Mouse (Mus musculus) midbrain, postnatal 0 days (tissue): ENCODE results near the gene Tnks2. TPM values are rescaled to one million over a fixed set of nuclear protein-coding genes. Genes with fewer than 3 reads are reported as not detected.
"Not testable (repeated sequence)": the region's sequence is repeated elsewhere in the genome, so short reads cannot be mapped to it uniquely, and the experiment has no call there.

Source experiments
- ATAC-seq: fragments of 200-750 bp; cut with Nextera tagmentation; 2 replicates; pipeline ENCODE4 v1.8.0; 2017; ENCODE audit warnings: moderate number of reproducible peaks, mild to moderate bottlenecking, moderate TSS enrichment, moderate library complexity; ENCODE audit not compliant: low FRiP score
- DNase-seq: peaks from one replicate; pipeline ENCODE4 v3.0.0-alpha.2; 2015; ENCODE audit warnings: low spot score
- H3K27ac ChIP-seq: fragments of 300-500 bp; sonication (generic); 2 replicates; pipeline ENCODE4 v1.5.1; 2014; ENCODE audit warnings: low read depth, mild to moderate bottlenecking, low read length, mixed read lengths
- H3K27me3 ChIP-seq: fragments of 300-500 bp; sonication (generic); 2 replicates; pipeline ENCODE4 v1.6.1; 2014; ENCODE audit warnings: low read length, control low read depth, mixed read lengths; ENCODE audit not compliant: insufficient read depth
- H3K36me3 ChIP-seq: fragments of 300-500 bp; sonication (generic); 2 replicates; pipeline ENCODE4 v1.6.1; 2014; ENCODE audit warnings: low read length, control low read depth, mixed read lengths; ENCODE audit not compliant: insufficient read depth
- H3K4me1 ChIP-seq: fragments of 300-500 bp; sonication (generic); 2 replicates; pipeline ENCODE4 v1.6.1; 2014; ENCODE audit warnings: mild to moderate bottlenecking, control low read depth, antibody characterized with exemption, low read length, mixed read lengths; ENCODE audit not compliant: insufficient read depth
- H3K4me2 ChIP-seq: fragments of 300-500 bp; sonication (generic); 2 replicates; pipeline ENCODE4 v1.6.1; 2014; ENCODE audit warnings: low read depth, mild to moderate bottlenecking, low read length, mixed read lengths; ENCODE audit not compliant: poor library complexity, severe bottlenecking
- H3K4me3 ChIP-seq: fragments of 300-500 bp; sonication (generic); 2 replicates; pipeline ENCODE4 v1.5.1; 2014; ENCODE audit warnings: low read depth, mild to moderate bottlenecking, low read length, moderate library complexity
- H3K9ac ChIP-seq: fragments of 300-500 bp; sonication (generic); replicated peaks from 2 replicates; pipeline ENCODE4 v1.6.1; 2014; ENCODE audit warnings: mild to moderate bottlenecking, low read length, moderate library complexity, mixed read lengths; ENCODE audit not compliant: poor library complexity, severe bottlenecking
- H3K9me3 ChIP-seq: fragments of 300-500 bp; sonication (generic); 2 replicates; pipeline ENCODE4 v1.6.1; 2016; ENCODE audit warnings: low read length, control low read depth
- CTCF ChIP-seq: IDR thresholded peaks from 2 replicates; pipeline ENCODE4 v1.5.1; 2016; ENCODE audit warnings: antibody characterized with exemption, mild to moderate bottlenecking
- WGBS: fragments of 180-500 bp; shearing (Covaris S2); extraction: QIAGEN DNeasy Blood & Tissue Kit; methylation state at CpG from one replicate; pipeline ENCODE4 v1.1.7; 2014; 5-methylcytosine and 5-hydroxymethylcytosine counted together
- polyA plus RNA-seq: library from polyadenylated mRNA; unstranded; fragments of >200 nt; fragmentation: Nextera tagmentation; extraction: Ambion mirVana; gene quantifications from 2 replicates; pipeline ENCODE4 v1.2.1, GENCODE M21; 2015
- total RNA-seq: library from RNA; depleted of rRNA; stranded (reverse); fragments of >200 nt; gene quantifications from 2 replicates; pipeline ENCODE4 v1.2.3, GENCODE M21; 2014

Tnks2 gene
- total and polyA plus RNA-seq, 2 experiments from 2014 or later, result 27.2 to 181 TPM

- Histone ChIP-seq H3K36me3 (no peaks in the 10 kb centered on the region), H3K27me3 (no peaks in the 10 kb centered on the region), H3K9ac (no peak overlapping the region), H3K4me2 (no peak overlapping the region), H3K4me1 (no peaks in the 10 kb centered on the region), H3K27ac (no peak overlapping the region), H3K9me3 (no peaks in the 10 kb centered on the region), H3K4me3 (no peak overlapping the region)
- TF ChIP-seq CTCF, result no peak
- DNase-seq (no peak), ATAC-seq (no peak)
- 83% methylated on average over 4 of the region's 4 CpGs for whole genome bisulfite sequencing
Observed at GRCm38 (mm10) chr19:36820469-36820868, 13.6 kb upstream of the Tnks2 start.

DNA sequence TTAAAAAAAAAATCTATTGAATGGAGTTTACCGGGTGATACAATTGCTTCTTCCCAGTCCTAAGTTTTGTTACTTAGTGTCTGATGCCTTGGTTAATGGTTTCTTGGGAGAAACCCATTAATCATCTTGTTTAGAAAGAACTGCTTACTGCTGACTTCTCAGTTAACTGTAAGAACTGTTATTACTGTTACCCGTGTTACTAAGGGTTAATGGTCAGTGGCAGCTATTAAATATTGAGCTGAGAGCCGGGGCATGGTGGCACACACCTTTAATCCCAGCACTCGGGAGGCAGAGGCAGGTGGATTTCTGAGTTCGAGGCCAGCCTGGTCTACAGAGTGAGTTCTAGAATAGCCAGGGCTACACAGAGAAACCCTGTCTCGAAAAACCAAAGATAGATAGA, 12.7 kb upstream of the Tnks2 start:
- not testable (repeated sequence) for H3K4me3 ChIP-seq, H3K9ac ChIP-seq, H3K4me1 ChIP-seq, H3K27me3 ChIP-seq, H3K36me3 ChIP-seq, ATAC-seq, H3K27ac ChIP-seq, DNase-seq, H3K4me2 ChIP-seq, H3K9me3 ChIP-seq
- WGBS, result 86% methylated on average over 6 of the region's 6 CpGs

DNA sequence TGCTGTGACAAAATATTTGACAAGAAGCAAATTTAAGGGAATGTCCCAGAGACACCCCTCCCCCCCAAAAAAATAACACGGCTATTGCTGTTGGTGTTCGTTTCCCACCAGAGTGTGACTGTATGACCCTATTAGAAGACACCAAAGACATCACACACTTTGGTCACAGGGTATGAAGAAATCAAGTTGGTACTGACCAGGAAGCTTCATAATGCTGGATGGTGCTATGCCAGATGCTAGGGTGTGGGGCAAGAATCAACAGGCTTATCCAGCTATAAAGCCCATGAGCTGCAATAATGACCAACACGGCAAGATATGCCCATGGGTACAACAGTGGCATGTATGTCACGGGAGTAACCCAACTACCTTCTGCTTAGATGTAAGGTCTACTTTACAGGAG, 11.3 kb upstream of the Tnks2 start:
- ATAC-seq, result no peak
- Histone ChIP-seq H3K9ac (no peak overlapping the region), H3K9me3 (no peaks in the 10 kb centered on the region)

DNA sequence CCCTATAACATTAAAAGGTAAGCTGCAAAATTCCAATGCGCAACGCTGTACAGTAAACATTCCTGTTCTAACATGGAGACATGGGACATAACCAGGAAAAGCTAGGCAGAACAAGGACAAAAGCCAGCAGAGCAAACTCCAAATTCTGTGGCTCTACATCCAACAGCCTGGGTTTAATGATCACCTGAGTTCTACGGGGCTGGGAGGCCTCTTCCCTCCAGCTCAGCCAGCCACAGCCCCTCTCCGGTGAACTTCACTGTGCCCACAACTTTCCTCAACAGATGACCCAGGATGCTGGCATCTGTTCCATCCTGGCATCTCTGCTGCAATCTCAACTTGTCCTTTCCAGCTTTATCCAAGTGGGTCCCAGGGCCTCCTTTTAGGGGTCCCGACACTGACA, 6.4 kb upstream of the Tnks2 start:
- Histone ChIP-seq H3K27me3 (no peaks in the 10 kb centered on the region), H3K36me3 (no peaks in the 10 kb centered on the region), H3K4me2 (no peak overlapping the region), H3K4me3 (no peak overlapping the region), H3K9me3 (no peaks in the 10 kb centered on the region), H3K27ac (no peak overlapping the region), H3K4me1 (no peaks in the 10 kb centered on the region), H3K9ac (no peak overlapping the region)
- no peak for ATAC-seq
- no peak for DNase-seq
- WGBS, result 91% methylated on average over 5 of the region's 5 CpGs
- TF ChIP-seq CTCF, result no peak

More for the DNA sequence above, 11.3 kb upstream of the Tnks2 start:
- no peak overlapping the region for H3K4me3 ChIP-seq
- H3K36me3 ChIP-seq, result no peaks in the 10 kb centered on the region
- H3K27me3 ChIP-seq, result no peaks in the 10 kb centered on the region
- no peaks in the 10 kb centered on the region for H3K4me1 ChIP-seq
- 94% methylated on average over 4 of the region's 4 CpGs for WGBS
- H3K4me2 ChIP-seq, result no peak overlapping the region
- no peak for DNase-seq
- TF ChIP-seq CTCF, result no peak
- no peak overlapping the region for H3K27ac ChIP-seq

- Histone ChIP-seq H3K36me3 (no peaks in the 10 kb centered on the region), H3K9me3 (no peaks in the 10 kb centered on the region), H3K4me3 (no peak overlapping the region), H3K27ac (no peak overlapping the region), H3K4me2 (no peak overlapping the region), H3K27me3 (no peaks in the 10 kb centered on the region), H3K9ac (no peak overlapping the region), H3K4me1 (no peaks in the 10 kb centered on the region)
- WGBS, result 68% methylated on average over 8 of the region's 8 CpGs
- no peak for ATAC-seq
- no peak for TF ChIP-seq CTCF
- no peak for DNase-seq
Observed at GRCm38 (mm10) chr19:36828322-36828721, 5.7 kb upstream of the Tnks2 start.

DNA sequence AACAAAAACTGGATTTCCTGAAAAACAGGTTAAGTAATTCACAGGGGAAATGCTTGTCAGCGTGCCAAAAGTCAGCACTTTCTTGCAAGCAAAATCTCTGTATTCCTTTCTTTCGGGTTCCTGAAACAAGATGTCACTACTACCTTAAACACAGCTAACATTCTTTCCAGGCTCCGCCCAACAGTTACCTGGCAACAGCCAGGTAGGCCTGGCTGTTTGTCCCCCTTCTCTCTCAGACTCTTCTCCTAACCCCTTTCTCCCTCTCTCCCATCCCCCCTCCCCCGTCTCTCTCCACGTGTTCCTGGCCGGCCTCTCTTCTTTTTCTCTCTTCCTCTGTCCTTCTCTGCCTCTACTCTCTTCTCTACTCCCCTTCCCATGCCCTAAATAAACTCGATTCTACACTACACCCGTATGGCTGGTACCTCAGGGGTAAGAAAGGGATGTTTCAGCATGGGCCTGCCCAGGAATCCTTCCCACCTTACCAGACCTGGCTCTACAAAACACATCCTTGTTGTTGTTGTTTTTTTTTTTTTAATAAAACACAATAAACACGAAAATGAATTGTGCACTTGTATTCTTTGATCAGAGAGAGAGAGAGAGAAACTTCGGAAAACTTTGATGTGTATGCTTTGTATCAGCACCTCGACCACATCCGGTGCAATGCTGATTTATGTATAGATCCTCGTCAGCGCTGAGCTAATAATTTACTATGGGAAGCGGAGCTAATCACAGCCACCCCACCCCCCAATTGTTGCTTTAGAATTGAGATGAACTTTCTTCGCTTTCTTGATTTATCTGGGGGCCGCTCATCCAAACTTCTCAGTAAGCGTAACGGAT, 863 bp upstream of the Tnks2 start:
- peak overlapping the region; percentile 98 for H3K9ac ChIP-seq
- TF ChIP-seq CTCF, result no peak
- H3K36me3 ChIP-seq, result no peaks in the 10 kb centered on the region
- no peaks in the 10 kb centered on the region for H3K27me3 ChIP-seq
- peak overlapping the region; percentile 97 for H3K4me3 ChIP-seq
- ATAC-seq (peak; percentile 29; the same call in 1 of the 2 replicates), DNase-seq (peak; percentile 58)
- H3K4me2 ChIP-seq, result peak overlapping the region; percentile 81
- H3K9me3 ChIP-seq, result no peaks in the 10 kb centered on the region
- H3K4me1 ChIP-seq, result peaks cover 5% of the 10 kb centered on the region; the same call in 1 of the 2 replicates
- H3K27ac ChIP-seq, result peak overlapping the region; percentile 96
- 4% methylated on average over 19 of the region's 19 CpGs for WGBS
